Mouse (Mus musculus) left cerebral cortex, postnatal 14 days (tissue): ENCODE measurements at regions not wholly inside any gene's neighbourhood (a gene's known extent, or its start where the extent isn't known, plus 50 kb on each side); places are given as distances from the start of the nearest gene placed in this dataset.
"Not testable (repeated sequence)": the region's sequence is repeated elsewhere in the genome, so short reads cannot be mapped to it uniquely, and the experiment has no call there.

ENCODE experiments used
- DNase-seq, 2 experiments: peaks; one replicate each; pipeline ENCODE4 v3.0.0; 2021 to 2022; ENCODE audit warnings: low spot score in 2 of 2, mixed read lengths in 1 of 2
- intact Hi-C: fragments of 180-260 bp; cut with DNase I; formaldehyde crosslinking; loops from one replicate; pipeline ENCODE4 v1.15.1; 2025

DNA sequence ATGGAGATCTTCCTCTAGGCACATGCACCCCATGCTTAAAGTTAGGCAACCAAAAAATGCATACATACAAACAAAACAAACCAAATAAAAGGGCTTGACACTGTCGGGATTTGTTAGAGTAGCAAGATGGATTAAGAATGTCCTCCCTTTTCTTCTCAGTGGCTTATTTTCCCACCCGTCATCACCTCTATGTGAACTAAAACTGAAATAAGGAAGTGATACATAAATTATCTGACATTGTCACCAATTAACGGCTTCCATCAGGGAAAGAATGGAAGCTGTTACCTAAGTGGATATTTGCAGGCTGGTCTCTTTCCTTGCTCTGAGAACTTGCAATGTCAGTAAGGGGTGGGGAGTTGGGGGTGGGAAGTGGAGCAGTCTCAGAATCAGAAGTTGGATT, 541.5 kb downstream of the Diaph3 start:
- intact Hi-C loops = no loop called here
- DNase-seq = no peak

DNA sequence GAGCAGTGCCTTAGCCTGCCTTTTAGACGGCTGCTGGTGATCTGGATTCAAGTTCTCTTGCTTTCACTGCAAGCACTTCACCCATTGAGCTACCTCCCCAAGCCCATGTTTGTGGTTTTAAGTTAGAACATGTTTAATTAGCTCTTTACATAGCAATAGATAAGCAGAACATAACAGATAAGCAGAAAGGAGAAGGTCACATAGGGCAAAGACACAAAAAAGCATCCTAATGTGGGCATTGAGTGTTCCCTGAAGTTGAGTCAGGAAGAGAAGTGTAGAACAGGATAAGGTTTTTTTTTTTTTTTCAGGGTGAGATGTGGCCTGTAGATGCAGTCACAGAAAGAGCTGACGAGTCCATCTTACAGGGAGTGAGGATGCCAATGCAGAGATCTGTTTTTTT, 552.5 kb downstream of the Diaph3 start:
- intact Hi-C loops = no loop called here
- no peak for DNase-seq

GRCm38 (mm10) chr14:86585959-86586358, 555.1 kb downstream of the Diaph3 start:
- intact Hi-C loops = not testable (repeated sequence)

GRCm38 (mm10) chr14:86562728-86563127, 578.3 kb downstream of the Diaph3 start:
- intact Hi-C loops = no loop called here
- peak in 1 of 2 experiments; percentile 7 for DNase-seq

More at GRCm38 (mm10) chr14:86585959-86586358, 555.1 kb downstream of the Diaph3 start:
- DNase-seq = not testable (repeated sequence)

GRCm38 (mm10) chr14:86537992-86538391, 603.0 kb downstream of the Diaph3 start:
- DNase-seq = no peak
- intact Hi-C loops = no loop called here

DNA sequence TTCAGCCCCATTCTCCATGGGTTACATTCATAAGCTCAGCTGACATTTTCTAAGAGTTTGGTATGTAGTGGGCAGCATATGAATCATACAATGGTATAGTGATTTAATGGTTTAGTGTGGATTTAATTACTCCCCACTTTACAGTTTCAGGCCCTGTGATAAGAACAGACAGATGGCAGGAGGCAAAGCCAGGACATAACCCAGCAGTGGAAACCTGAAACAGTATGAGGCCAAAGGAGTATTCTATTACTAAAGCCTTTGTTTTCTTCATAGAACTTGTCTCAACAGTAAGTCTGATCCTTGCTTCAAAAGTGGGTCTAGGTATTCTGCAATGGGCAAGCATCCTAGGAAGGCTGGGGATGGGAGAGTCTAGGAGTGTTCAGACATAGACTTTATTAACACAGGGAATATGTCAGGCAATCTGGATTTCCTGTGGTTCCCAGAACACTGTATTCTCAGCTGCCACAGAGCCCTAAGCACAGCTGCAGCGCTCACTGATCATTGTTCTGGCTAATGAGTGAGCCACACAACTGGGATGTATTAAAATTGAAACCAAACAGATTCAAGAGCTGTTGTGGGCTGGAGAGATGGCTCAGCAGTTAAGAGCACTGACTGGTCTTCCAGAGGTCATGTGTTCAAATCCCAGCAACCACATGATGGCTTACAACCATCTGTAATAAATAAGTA, 604.6 kb downstream of the Diaph3 start:
- no peak for DNase-seq
- intact Hi-C loops = no loop called here

DNA sequence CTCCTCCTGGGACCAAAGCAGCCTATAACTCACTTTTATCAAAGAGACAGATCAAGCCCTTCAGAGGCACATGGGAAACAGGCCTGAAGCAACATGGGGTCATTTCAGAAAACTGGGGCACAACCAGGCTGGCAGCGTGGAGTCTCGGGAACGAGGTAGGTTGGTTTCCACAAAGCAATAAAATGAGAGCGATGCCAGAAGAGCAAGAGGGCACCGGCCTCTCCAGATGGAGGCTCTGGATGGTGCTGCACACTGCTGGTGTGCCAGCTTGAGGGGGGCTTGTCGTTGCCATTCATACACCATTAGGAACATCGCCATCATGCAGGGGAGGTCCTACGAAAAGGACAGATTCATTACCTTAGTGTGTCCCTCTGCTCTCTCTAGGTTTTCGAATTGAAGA, 630.6 kb downstream of the Diaph3 start:
- intact Hi-C loops = no loop called here
- DNase-seq = no peak

DNA sequence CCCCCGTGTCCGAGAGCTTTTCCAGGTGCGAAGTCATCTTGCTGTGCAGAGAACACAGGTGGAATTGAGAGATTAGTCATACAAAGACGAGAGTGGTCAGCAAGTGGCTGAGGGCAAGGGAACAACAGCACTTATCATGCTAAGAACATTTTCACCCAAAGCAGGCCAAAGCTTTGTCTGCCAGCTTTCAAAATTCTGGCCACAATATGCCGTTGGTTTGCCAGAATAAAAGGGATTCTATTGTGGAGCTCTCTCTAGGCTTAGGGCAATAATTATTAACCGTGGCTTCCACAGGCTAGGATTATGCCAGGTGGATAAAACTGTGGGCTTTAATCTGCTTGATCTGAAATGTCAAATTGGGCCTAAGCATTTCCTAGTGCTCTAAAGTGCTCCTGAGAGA, 631.3 kb downstream of the Diaph3 start:
- intact Hi-C loops = no loop called here
- no peak for DNase-seq

- no peak for DNase-seq
- intact Hi-C loops = no loop called here
Measured at GRCm38 (mm10) chr14:86506286-86506685, 634.7 kb downstream of the Diaph3 start.

DNA sequence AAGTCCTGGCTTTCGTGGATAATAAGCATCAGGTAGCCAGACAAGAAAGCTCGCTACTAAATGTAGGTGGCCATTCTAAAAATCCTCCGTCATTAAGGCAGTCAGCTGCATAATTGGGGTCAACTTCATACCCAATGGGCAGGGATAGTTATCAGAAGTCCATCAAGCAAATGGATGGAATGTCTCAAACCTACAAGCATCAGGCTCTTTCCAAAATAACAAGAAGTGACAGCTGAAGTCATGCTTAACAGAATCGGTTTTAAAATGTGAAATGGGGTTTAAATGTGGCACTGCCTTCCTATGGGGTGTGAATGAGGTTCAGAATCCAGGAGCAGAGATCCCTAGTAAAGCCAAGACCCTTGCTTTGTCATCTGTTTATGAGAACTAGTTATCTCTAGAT, 650.2 kb downstream of the Diaph3 start:
- intact Hi-C loops = no loop called here

DNA sequence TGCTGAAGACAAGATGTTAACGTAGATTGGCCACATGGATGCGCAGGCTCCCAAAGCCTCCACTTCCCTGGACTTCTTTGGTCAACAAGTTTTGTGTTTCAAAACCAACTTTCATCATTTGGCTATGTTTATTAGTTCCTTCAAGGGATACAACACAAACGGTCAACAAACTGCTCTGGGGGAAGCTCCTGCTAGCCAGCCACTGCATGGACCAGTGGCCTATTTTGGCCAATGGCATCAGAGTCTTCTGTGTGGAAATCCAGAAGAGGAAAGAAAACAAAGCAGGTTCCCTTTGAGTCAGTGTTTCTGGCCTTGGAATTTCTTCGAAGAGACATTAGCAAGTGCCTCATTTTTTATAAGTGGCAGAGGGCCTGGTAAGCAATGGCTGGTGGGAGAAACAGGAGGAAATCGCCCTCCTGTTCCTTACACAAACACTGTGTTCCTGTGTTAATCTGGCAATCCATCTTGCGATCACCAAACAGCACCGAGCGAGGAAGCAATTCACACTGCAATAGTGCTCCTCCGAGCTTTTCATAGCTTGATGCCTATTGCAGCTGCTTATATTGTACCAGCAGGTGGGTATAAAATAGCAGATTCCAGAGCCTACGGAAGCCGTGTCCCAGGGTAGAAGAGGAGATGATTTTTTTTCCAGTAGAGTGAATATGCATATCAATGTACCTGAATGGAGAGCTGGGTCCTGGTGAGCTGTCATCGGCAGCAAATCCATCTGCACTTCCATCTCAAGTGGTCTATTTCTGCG, 651.0 kb downstream of the Diaph3 start:
- DNase-seq = peak in 1 of 2 experiments; percentile 33

More for the DNA sequence above, 650.2 kb downstream of the Diaph3 start:
- DNase-seq = no peak

DNA sequence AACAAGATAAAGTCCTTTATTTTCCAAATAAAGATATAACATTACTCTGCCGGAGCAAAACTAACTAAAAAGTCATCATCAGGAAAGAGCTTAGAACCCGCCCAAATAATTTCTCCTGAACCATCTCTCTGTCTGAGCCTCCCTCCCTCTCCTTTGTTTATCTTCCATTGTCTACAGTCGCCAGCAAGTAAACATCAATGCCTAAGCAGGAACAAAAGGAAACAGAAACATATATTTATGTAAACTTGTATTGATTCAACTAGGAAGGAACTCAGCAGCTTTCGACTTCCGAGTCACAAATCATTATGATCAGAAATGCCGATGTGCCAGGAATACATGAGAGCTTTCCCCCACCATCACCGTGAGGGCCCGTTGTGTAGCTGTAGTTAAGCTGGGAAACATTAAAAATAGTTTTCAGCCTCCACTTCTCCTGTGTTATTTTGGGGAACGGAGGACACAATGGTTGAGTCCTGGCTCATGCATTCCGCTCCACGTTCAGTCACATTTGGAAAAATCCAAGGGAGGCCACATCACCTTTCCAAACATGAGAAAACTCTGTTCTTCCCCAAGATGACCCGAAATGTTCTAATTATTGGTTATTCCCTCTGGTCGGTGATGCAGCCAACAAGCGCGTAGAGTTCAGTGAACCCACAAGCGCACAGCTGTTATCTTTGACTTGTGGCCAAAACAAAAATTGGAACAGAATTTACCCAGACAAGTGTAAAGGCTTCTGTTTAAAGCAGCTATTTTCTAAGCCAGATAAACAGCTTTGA, 651.8 kb downstream of the Diaph3 start:
- peak; percentile 28 to 37 for DNase-seq
- intact Hi-C loops = no loop called here

More for the DNA sequence above, 651.0 kb downstream of the Diaph3 start:
- intact Hi-C loops = no loop called here

DNA sequence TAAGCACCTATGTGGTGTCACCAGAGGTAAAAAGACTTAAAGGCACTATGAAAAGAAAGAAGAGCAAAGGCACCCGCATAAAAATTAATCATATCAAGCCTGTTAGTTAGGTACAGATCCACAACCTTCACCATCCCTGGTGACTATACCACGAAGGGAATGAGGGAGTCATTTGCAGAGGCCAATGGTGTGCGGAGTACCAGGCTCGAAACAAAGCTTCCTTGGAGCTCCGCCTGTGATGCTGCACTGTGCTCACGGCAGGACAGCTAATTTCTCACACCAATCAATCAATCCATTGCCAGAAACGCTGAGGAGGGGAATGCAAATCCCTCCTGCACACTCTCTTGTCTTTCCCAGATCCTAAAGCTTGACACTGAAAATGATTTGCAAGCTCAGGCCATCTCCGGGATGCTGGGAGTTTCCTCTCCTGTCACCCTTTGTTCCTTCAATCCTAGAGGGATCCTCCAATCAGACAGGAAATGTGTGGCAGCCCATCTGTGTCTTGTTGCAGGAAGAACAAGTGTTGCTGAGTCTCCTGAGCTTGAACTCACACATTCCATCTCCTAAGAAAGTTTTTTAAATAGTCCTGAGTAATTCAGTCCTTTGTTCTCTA, 653.6 kb downstream of the Diaph3 start:
- no peak for DNase-seq
- intact Hi-C loops = no loop called here

DNA sequence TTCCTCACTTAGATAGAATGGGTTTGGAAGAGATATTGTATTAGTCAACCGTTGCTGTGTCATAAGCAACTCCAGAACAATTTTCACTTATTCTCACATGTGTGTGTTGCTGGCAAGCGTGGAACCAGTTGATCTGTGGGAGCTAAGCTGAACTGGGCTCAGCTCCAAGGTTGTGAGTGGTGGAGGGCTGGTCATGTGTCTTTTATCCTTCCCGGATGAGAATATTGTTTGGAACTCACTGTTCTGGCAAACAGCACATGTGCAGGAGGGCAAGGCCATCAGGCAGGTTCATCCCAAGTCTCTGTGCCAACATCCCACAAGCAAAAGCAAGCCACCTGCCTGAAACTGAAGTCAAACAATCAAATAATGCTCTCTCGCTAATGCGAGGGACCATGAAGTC, 656.8 kb downstream of the Diaph3 start:
- no peak for DNase-seq
- intact Hi-C loops = no loop called here

GRCm38 (mm10) chr14:86473604-86474003, 667.4 kb downstream of the Diaph3 start:
- intact Hi-C loops = no loop called here
- no peak for DNase-seq

GRCm38 (mm10) chr14:86470462-86470861, 670.6 kb downstream of the Diaph3 start:
- intact Hi-C loops = no loop called here

DNA sequence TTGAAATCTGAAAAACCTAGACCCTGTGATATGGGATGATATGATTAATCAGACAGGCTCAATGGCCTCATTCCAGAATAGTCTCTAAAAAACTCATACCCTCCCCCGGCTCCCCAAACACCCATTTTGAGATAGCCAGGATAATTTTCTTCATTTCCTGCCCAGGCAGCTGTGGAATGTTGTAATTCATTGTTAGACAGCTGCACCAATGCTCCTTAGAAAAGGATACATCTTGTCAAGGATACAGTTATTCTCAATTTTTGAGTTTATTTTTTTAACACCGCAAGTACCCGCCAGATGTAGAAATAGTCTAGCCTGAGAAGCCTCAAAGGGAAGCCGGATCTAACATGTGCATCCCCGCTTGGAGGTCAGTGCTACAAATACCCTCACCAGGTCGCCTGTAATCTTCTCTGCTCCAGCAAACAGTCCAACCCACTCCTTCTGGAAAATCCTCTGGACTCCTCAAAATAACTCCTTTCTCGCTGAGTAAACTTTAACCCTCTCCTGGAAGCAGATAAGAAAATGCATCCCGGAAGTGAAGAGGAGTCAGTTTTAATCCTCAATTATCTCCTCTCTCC, 673.1 kb downstream of the Diaph3 start:
- intact Hi-C loops = no loop called here
- DNase-seq = no peak

More at GRCm38 (mm10) chr14:86470462-86470861, 670.6 kb downstream of the Diaph3 start:
- no peak for DNase-seq

DNA sequence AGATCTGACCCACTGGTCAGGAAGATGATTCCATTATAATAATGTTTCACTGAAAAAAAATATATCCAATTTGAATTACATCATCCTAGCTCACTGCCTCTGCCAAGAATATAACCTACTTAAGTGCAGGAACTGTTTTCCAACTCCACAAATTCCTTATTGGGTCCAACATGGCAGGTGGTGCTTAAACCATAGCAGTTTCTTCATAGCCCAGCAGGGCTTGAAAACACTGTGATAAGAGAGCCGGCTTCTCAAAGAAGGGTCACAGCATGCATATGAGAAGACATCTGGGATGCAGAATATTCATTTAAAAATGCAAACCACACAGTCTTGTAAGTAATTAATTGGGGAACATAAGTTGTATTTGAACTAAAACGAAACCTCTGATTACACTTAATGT, 677.6 kb downstream of the Diaph3 start:
- no peak for DNase-seq
- intact Hi-C loops = no loop called here

DNA sequence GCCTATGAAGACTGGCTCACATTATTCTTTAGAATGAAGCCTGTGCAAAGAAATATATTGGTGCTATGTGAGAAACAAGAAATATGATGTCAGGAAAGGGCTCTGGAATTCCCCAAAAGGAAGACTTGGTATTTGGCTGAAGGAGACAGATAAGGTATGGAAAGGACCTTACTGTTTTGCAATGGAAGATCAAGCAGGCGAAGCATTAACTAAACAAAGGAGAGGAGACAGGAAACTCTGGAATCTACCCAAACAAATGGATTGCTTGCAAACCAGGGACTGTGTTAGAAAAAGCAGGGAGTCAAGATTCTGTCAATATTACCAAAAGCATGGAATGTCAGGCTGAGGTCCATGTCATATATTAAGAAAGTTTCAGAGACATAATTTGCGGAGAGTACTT, 687.9 kb downstream of the Diaph3 start:
- intact Hi-C loops = no loop called here
- no peak for DNase-seq
